Mouse (Mus musculus) kidney, embryonic 14.5 days (tissue): ENCODE measurements around the gene Slc6a1. TPM values are rescaled to one million over a fixed set of nuclear protein-coding genes. Genes with fewer than 3 reads are reported as not detected.
A peak's percentile ranks its signal among the peaks of the same experiment; 100 is the strongest.

Source experiments
- ATAC-seq: fragments of 200-750 bp; cut with Nextera tagmentation; 2 replicates; pipeline ENCODE4 v1.8.0; 2017; ENCODE audit warnings: moderate number of reproducible peaks, mild to moderate bottlenecking, moderate TSS enrichment, moderate library complexity; ENCODE audit not compliant: low FRiP score, low TSS enrichment
- H3K27ac ChIP-seq: fragments of 300-500 bp; sonication (generic); 2 replicates; pipeline ENCODE4 v1.5.1; 2014; ENCODE audit warnings: low read depth, mild to moderate bottlenecking, low read length, moderate library complexity, mixed read lengths
- H3K27me3 ChIP-seq: fragments of 300-500 bp; sonication (generic); 2 replicates; pipeline ENCODE4 v1.6.1; 2014; ENCODE audit warnings: mild to moderate bottlenecking, low read length; ENCODE audit not compliant: control insufficient read depth, insufficient read depth
- H3K36me3 ChIP-seq: fragments of 300-500 bp; sonication (generic); 2 replicates; pipeline ENCODE4 v1.6.1; 2014; ENCODE audit warnings: low read length, mixed read lengths; ENCODE audit not compliant: control insufficient read depth, insufficient read depth
- H3K4me1 ChIP-seq: fragments of 300-500 bp; sonication (generic); 2 replicates; pipeline ENCODE4 v1.6.1; 2014; ENCODE audit warnings: low read length, mixed read lengths; ENCODE audit not compliant: control insufficient read depth, insufficient read depth
- H3K4me2 ChIP-seq: fragments of 300-500 bp; sonication (generic); replicated peaks from 2 replicates; pipeline ENCODE4 v1.6.1; 2014; ENCODE audit warnings: low read depth, mild to moderate bottlenecking, low read length
- H3K4me3 ChIP-seq: fragments of 300-500 bp; sonication (generic); 2 replicates; pipeline ENCODE4 v1.5.1; 2014; ENCODE audit warnings: mild to moderate bottlenecking, low read length
- H3K9ac ChIP-seq: fragments of 300-500 bp; sonication (generic); 2 replicates; pipeline ENCODE4 v1.6.1; 2014; ENCODE audit warnings: low read depth, mild to moderate bottlenecking, low read length, moderate library complexity
- H3K9me3 ChIP-seq: fragments of 300-500 bp; sonication (generic); 2 replicates; pipeline ENCODE4 v1.6.1; 2016; ENCODE audit warnings: low read length; ENCODE audit not compliant: control insufficient read depth
- WGBS: fragments of 180-500 bp; shearing (Covaris S2); extraction: QIAGEN DNeasy Blood & Tissue Kit; methylation state at CpG from one replicate; pipeline ENCODE4 v1.1.7; 2014; 5-methylcytosine and 5-hydroxymethylcytosine counted together
- polyA plus RNA-seq: library from polyadenylated mRNA; unstranded; fragments of >200 nt; fragmentation: Nextera tagmentation; extraction: Ambion mirVana; gene quantifications from 2 replicates; pipeline ENCODE4 v1.2.1, GENCODE M21; 2014

The Slc6a1 gene
- polyA plus RNA-seq, result 0.12 TPM in 1 of 2 replicates, not detected in the other

DNA sequence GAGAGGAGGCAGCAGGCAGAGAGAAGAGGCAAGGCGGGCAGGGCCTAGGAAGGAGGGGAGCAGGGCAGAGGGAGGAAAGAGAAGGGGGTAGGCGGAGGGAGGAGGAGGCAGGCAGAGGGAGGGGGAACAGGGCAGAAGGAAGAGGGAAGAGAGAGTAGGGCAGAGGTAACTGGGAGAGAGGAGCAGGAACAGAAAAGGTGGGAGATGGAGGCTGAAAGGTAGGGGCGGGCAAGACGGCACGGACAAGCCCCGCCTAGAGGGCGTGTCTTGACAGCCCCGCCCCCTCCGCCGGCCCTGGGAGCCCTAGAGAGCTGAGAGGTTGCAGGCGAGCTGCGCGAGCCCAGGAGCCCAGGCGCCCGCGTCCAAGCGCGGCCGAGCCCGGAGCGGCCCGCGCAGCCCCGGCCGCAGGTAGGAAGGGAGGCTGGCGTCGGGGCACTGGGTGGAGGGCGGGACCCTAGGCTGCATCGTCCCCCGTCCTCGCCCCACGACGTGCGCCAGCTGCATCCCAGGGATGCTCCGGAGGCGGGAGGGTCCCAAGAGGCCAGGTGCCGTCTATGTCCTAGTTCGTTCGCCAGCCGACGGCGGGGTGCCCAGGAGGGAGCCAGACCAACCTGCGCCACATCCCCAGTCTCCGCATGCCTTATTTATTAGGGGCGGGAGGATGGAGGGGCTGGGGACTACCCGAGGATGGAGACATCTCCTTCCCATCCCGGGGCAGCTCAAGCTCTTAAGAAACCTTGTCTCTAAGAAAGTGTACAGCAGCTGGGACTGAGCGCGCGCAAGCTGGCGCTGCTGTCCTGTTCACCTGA is at the start of gene Slc6a1:
Gene Slc6a1, plus strand, starts transcription at position 167 of the 809 bp plus-strand sequence.
- Histone ChIP-seq H3K4me1 (no peaks in the 10 kb centered on the region), H3K4me2 (peak within 1 kb of the TSS; percentile 13), H3K4me3 (peak within 1 kb of the TSS; percentile 15), H3K9me3 (no peaks in the 10 kb centered on the region), H3K27ac (no peak within 1 kb of the TSS), H3K36me3 (no peaks in the 10 kb centered on the region), H3K9ac (no peak within 1 kb of the TSS), H3K27me3 (peaks cover 68% of the 10 kb centered on the region)
- peak; percentile 95 for ATAC-seq
- 1% methylated on average over 45 of the region's 51 CpGs for WGBS

DNA sequence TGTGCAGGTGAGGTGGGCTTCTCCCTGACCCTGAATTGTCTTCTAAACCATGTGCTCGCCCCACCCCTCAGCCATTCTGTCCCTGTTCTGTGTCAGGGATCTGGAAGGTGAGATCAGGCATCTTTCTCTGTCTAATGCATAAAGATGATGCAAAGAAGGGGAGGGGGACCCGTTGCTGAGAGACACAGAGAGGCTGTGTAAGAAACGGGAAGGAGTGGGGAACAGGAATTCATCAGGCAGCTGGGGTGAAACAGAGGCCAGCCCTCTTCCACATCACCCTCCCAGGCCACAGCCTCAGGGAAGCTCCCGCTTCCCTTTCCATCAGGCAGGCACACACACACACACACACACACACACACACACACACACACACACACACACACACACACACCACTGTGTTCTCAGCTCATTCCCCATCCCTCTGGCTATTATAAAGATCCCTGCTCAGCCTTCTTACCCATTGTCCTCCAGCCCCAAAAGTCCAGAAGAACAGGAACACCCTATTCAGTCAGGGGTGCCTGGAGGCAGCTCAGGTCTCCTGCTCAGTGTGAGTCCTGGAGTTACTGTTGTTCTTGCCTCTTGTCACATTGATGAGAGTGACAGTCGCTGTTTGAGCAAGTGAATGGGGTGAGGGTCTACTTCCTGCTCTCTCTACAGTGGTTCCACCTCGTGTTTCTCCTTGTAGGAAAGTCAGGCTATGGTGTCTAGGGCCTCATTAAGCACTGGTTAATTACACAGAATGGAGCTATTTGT is 43.4 kb upstream of the Slc6a1 start:
- Histone ChIP-seq H3K27ac (no peak overlapping the region), H3K9ac (no peak overlapping the region), H3K27me3 (no peaks in the 10 kb centered on the region), H3K36me3 (no peaks in the 10 kb centered on the region), H3K4me2 (no peak overlapping the region), H3K4me1 (no peaks in the 10 kb centered on the region), H3K4me3 (no peak overlapping the region), H3K9me3 (no peaks in the 10 kb centered on the region)
- no peak for ATAC-seq
- 46% methylated on average over 6 of the region's 6 CpGs for WGBS

DNA sequence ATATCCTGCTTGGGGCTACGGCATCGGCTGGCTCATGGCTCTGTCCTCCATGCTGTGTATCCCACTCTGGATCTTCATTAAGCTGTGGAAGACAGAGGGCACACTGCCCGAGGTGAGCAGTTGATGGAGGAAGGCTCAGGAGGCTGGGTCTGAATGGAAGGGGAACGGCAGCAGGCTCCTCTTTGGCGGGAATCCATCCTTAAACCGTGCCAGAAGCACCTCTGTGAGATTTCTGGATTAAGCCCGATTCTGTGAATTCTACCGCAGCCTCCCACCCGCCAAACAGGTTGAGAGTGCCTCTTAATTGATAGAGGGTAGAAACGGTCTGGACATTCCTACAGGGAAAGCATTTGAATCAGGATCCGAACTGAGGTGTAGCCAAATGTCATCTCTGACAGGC is 36.8 kb upstream of the Slc6a1 start:
- Histone ChIP-seq H3K4me2 (no peak overlapping the region), H3K9ac (no peak overlapping the region), H3K27ac (no peak overlapping the region), H3K4me3 (no peak overlapping the region), H3K36me3 (no peaks in the 10 kb centered on the region), H3K27me3 (no peaks in the 10 kb centered on the region), H3K9me3 (no peaks in the 10 kb centered on the region), H3K4me1 (no peaks in the 10 kb centered on the region)
- WGBS, result 81% methylated on average over 11 of the region's 11 CpGs
- no peak for ATAC-seq

DNA sequence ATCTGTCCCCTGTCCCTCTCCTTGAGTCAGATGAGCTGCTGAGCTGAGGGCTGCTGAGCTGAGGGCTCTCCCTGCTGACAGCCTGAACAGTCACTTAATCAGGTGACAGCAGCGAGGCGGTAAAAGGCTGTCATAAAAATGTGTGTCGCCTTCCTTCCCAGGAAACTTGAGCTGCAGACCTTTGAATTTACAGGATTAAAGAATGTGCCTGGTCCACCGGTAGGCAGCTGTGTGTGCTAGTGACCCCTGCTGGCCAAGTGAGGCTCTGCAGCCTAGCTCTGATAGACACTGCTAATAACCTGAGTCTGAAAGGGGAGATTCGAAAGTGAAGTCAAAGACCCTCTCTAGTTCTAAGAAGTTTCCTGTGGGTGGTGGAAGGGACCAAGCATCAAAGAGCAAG is 32.1 kb upstream of the Slc6a1 start:
- no peaks in the 10 kb centered on the region for H3K4me1 ChIP-seq
- 4% methylated on average over 5 of the region's 5 CpGs for WGBS
- H3K4me3 ChIP-seq, result no peak overlapping the region
- H3K27me3 ChIP-seq, result no peaks in the 10 kb centered on the region
- H3K9me3 ChIP-seq, result no peaks in the 10 kb centered on the region
- no peak overlapping the region for H3K9ac ChIP-seq
- H3K4me2 ChIP-seq, result no peak overlapping the region
- H3K36me3 ChIP-seq, result no peaks in the 10 kb centered on the region
- H3K27ac ChIP-seq, result no peak overlapping the region
- ATAC-seq, result peak; percentile 68

DNA sequence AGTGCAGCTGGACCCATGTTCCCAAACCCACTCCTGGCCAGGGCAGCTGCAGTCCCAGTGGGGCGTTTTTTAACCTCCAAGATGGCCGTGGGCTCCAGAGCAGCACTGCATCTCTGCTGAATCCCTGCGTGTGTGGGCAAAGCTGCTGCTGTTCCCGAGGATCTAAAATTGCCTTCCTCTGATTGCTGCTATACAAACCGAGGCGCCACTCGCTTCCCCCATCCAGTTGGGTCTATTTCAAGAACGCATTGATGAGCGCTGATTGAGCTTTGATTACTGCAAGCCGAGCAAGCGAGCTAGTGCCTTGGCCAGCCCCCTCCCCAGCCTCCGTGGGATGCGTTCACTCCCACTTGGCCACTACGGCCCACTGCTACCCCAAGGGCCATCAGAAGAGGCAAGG is 27.5 kb upstream of the Slc6a1 start:
- no peak overlapping the region for H3K4me2 ChIP-seq
- no peaks in the 10 kb centered on the region for H3K9me3 ChIP-seq
- no peak overlapping the region for H3K9ac ChIP-seq
- no peaks in the 10 kb centered on the region for H3K27me3 ChIP-seq
- no peaks in the 10 kb centered on the region for H3K4me1 ChIP-seq
- no peak for ATAC-seq
- H3K27ac ChIP-seq, result no peak overlapping the region
- WGBS, result 52% methylated on average over 14 of the region's 14 CpGs
- no peaks in the 10 kb centered on the region for H3K36me3 ChIP-seq
- H3K4me3 ChIP-seq, result no peak overlapping the region

DNA sequence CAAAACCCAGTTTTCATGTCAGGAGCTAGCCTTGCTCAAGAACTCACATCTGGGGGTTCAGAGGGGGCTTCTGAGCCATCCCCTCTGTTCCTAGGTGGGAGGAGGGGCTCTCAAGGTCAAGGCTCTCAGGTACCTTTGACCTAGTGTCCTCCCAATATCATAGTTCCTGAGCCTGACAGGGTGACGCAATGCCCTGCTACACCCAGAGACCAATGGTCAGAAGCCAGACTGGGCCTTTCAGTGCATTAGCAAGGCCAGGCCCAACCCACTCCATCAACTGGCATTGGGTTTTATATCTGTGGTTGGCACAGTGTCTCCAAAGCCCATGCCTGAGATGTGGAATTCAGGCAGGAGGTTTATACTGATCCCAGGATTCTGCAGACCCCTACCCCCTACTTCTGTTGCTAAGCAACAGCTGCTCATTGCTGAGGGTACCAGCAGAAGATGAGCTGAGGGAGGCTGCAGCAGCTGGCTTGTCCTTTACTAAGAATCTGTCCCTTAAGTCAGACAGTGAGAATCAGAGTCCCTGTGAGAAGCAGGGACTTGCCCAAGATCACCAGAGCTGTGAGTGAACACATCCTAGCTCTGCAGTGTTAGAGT is 24.6 kb upstream of the Slc6a1 start:
- Histone ChIP-seq H3K9ac (no peak overlapping the region), H3K4me1 (no peaks in the 10 kb centered on the region), H3K36me3 (no peaks in the 10 kb centered on the region), H3K4me3 (no peak overlapping the region), H3K4me2 (no peak overlapping the region), H3K27ac (no peak overlapping the region), H3K9me3 (no peaks in the 10 kb centered on the region), H3K27me3 (no peaks in the 10 kb centered on the region)
- no peak for ATAC-seq
- WGBS, result 86% methylated on average over 1 of the region's 1 CpGs

DNA sequence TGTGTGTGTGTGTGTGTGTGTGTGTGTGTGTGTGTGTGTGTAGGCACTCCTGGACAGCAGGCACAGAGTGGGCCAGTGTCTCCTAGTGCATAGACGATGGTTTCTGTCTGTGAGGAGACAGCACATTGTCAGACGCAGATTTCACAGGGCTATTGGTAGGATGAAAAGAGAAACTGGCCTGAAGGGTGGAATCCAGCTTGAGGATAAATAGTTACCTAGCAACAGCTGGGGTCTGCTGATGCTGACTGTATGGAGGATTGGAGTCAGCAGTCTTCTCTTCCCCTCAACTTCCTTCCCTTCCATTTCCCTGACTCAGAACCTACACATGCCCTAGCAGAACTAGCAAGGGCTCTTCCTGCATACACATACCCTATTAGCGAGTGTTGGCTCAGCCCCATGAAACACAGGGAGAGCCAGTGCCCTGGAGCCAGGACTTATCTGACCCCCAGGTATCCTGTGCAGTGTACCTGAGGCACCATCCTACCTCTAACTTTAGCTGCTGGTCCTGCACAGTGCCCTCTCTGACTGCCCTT is 23.7 kb upstream of the Slc6a1 start:
- H3K27me3 ChIP-seq, result no peaks in the 10 kb centered on the region
- 67% methylated on average over 3 of the region's 3 CpGs for WGBS
- ATAC-seq, result no peak

DNA sequence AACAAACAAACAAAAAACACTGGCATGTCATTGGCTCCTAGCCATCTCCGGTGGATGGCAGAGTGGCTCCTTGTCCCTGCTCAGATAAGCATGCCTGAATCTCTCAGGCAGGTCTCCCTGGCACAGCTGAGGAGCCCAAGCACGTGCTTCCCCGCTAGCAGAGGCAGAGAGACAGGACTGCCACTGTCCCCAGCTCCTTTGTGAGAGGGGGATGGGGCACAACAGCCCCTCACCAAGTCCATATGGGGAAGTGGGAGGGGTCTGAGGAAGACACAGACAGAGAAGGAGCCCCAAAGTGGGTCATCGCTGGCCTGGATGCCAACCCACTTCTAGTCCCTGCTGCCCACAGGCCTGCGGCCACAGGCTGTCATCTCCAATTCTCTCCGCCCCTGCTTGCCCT is 20.8 kb upstream of the Slc6a1 start:
- Histone ChIP-seq H3K27me3 (0 out of 2 replicates have a peak, but pooled peaks cover 4% of the 10 kb centered on the region), H3K4me2 (no peak overlapping the region), H3K4me3 (no peak overlapping the region), H3K4me1 (no peaks in the 10 kb centered on the region), H3K36me3 (no peaks in the 10 kb centered on the region), H3K9me3 (no peaks in the 10 kb centered on the region), H3K9ac (no peak overlapping the region), H3K27ac (no peak overlapping the region)
- ATAC-seq, result no peak
- WGBS, result 74% methylated on average over 6 of the region's 6 CpGs

More for the DNA sequence above, 23.7 kb upstream of the Slc6a1 start:
- no peaks in the 10 kb centered on the region for H3K4me1 ChIP-seq
- no peak overlapping the region for H3K27ac ChIP-seq
- H3K9me3 ChIP-seq, result no peaks in the 10 kb centered on the region
- no peak overlapping the region for H3K4me2 ChIP-seq
- no peak overlapping the region for H3K9ac ChIP-seq
- H3K36me3 ChIP-seq, result no peaks in the 10 kb centered on the region
- H3K4me3 ChIP-seq, result no peak overlapping the region
